Mouse (Mus musculus): ENCODE results near the gene Hacd2. TPM values are rescaled to one million over a fixed set of nuclear protein-coding genes. Genes with fewer than 3 reads are reported as not detected.

Gene Hacd2
- total RNA-seq, 2 experiments from 2014 or later, result 1.0 to 3.7 TPM

GRCm38 (mm10) chr16:35006251-35006650 is 16.0 kb upstream of the Hacd2 start:
- no peak for DNase-seq

GRCm38 (mm10) chr16:35007361-35007760 is 14.9 kb upstream of the Hacd2 start:
- no peak for DNase-seq

GRCm38 (mm10) chr16:35008447-35008846 is 13.8 kb upstream of the Hacd2 start:
- DNase-seq, result no peak

GRCm38 (mm10) chr16:35013501-35013900 is 8.7 kb upstream of the Hacd2 start:
- no peak for DNase-seq

GRCm38 (mm10) chr16:35016491-35016890 is 5.7 kb upstream of the Hacd2 start:
- no peak for DNase-seq

- DNase-seq, result no peak
Measured at GRCm38 (mm10) chr16:35018470-35018974, 3.7 kb upstream of the Hacd2 start.

GRCm38 (mm10) chr16:35021903-35022241 is 356 bp upstream of the Hacd2 start:
- no peak for DNase-seq

- no peak for DNase-seq
Measured at GRCm38 (mm10) chr16:35023138-35023735, 1.0 kb downstream of the Hacd2 start.

GRCm38 (mm10) chr16:35024300-35024699 is 2.1 kb downstream of the Hacd2 start:
- no peak for DNase-seq

- DNase-seq, result no peak
Measured at GRCm38 (mm10) chr16:35025347-35025746, 3.1 kb downstream of the Hacd2 start.

GRCm38 (mm10) chr16:35033241-35033640 is 11.0 kb downstream of the Hacd2 start:
- no peak for DNase-seq

- no peak for DNase-seq
Measured at GRCm38 (mm10) chr16:35033809-35034577, 11.8 kb downstream of the Hacd2 start.

- no peak for DNase-seq
Measured at GRCm38 (mm10) chr16:35034971-35035370, 12.7 kb downstream of the Hacd2 start.

GRCm38 (mm10) chr16:35036754-35037153 is 14.5 kb downstream of the Hacd2 start:
- DNase-seq, result no peak

- DNase-seq, result no peak
Measured at GRCm38 (mm10) chr16:35038343-35039057, 16.3 kb downstream of the Hacd2 start.

- no peak for DNase-seq
Measured at GRCm38 (mm10) chr16:35040154-35040553, 17.9 kb downstream of the Hacd2 start.

- DNase-seq, result no peak
Measured at GRCm38 (mm10) chr16:35041001-35041400, 18.8 kb downstream of the Hacd2 start.

GRCm38 (mm10) chr16:35046081-35046775 is 24.0 kb downstream of the Hacd2 start:
- no peak for DNase-seq

GRCm38 (mm10) chr16:35047272-35047969 is 25.2 kb downstream of the Hacd2 start:
- no peak for DNase-seq

GRCm38 (mm10) chr16:35051066-35051465 is 28.8 kb downstream of the Hacd2 start:
- no peak for DNase-seq

GRCm38 (mm10) chr16:35052191-35052590 is 30.0 kb downstream of the Hacd2 start:
- DNase-seq, result no peak

Data from gastrocnemius, postnatal 25 days (tissue).